Mouse (Mus musculus) cerebellum, adult (tissue): ENCODE results near the gene Gm37240.

ENCODE experiments used
- ATAC-seq: cut with Nextera tagmentation; 2 replicates; pipeline ENCODE4 v1.9.2; 2017; ENCODE audit warnings: mild to moderate bottlenecking, moderate library complexity, mixed read lengths; ENCODE audit not compliant: insufficient number of reproducible peaks, low FRiP score, low TSS enrichment

Gene Gm37240

GRCm38 (mm10) chr3:85314961-85315360 is 572.4 kb downstream of the Gm37240 start:
- no peak for ATAC-seq

- ATAC-seq = no peak
Measured at GRCm38 (mm10) chr3:85313646-85314255, 573.6 kb downstream of the Gm37240 start.

GRCm38 (mm10) chr3:85311176-85311575 is 576.1 kb downstream of the Gm37240 start:
- no peak for ATAC-seq

- no peak for ATAC-seq
Measured at GRCm38 (mm10) chr3:85310401-85310989, 576.8 kb downstream of the Gm37240 start.

GRCm38 (mm10) chr3:85309168-85309567 is 578.1 kb downstream of the Gm37240 start:
- no peak for ATAC-seq

- ATAC-seq = no peak
Measured at GRCm38 (mm10) chr3:85308706-85309105, 578.6 kb downstream of the Gm37240 start.

- ATAC-seq = no peak
Measured at GRCm38 (mm10) chr3:85301851-85302250, 585.5 kb downstream of the Gm37240 start.

GRCm38 (mm10) chr3:85301336-85301735 is 586.0 kb downstream of the Gm37240 start:
- no peak for ATAC-seq

- ATAC-seq = peak; percentile 28
Measured at GRCm38 (mm10) chr3:85299649-85300550, 587.4 kb downstream of the Gm37240 start.

GRCm38 (mm10) chr3:85295229-85295628 is 592.1 kb downstream of the Gm37240 start:
- ATAC-seq = no peak

- ATAC-seq = no peak
Measured at GRCm38 (mm10) chr3:85287627-85288026, 599.7 kb downstream of the Gm37240 start.

GRCm38 (mm10) chr3:85284483-85284882 is 602.8 kb downstream of the Gm37240 start:
- ATAC-seq = no peak

GRCm38 (mm10) chr3:85282816-85283215 is 604.5 kb downstream of the Gm37240 start:
- ATAC-seq = no peak

GRCm38 (mm10) chr3:85275075-85275474 is 612.2 kb downstream of the Gm37240 start:
- ATAC-seq = no peak

- no peak for ATAC-seq
Measured at GRCm38 (mm10) chr3:85271491-85271890, 615.8 kb downstream of the Gm37240 start.

GRCm38 (mm10) chr3:85264963-85265362 is 622.4 kb downstream of the Gm37240 start:
- ATAC-seq = no peak

GRCm38 (mm10) chr3:85264546-85264945 is 622.8 kb downstream of the Gm37240 start:
- ATAC-seq = no peak

GRCm38 (mm10) chr3:85254526-85254925 is 632.8 kb downstream of the Gm37240 start:
- no peak for ATAC-seq

GRCm38 (mm10) chr3:85251631-85252030 is 635.7 kb downstream of the Gm37240 start:
- ATAC-seq = no peak

GRCm38 (mm10) chr3:85246131-85246530 is 641.2 kb downstream of the Gm37240 start:
- no peak for ATAC-seq

GRCm38 (mm10) chr3:85236546-85236945 is 650.8 kb downstream of the Gm37240 start:
- ATAC-seq = no peak
